Mouse (Mus musculus) megakaryocyte, embryonic 14.5 days (primary cell): Measurements from ENCODE around the gene Lemd2.

ENCODE experiments used
- FLI1 ChIP-seq: IDR thresholded peaks from 2 replicates; pipeline ENCODE4 v1.6.1; 2012; ENCODE audit warnings: low read length, inconsistent platforms, mixed read lengths
- GATA1 ChIP-seq: IDR thresholded peaks from 3 replicates; pipeline ENCODE4 v1.6.1; 2012; ENCODE audit warnings: mixed read lengths, low read length, inconsistent platforms, borderline replicate concordance

DNA sequence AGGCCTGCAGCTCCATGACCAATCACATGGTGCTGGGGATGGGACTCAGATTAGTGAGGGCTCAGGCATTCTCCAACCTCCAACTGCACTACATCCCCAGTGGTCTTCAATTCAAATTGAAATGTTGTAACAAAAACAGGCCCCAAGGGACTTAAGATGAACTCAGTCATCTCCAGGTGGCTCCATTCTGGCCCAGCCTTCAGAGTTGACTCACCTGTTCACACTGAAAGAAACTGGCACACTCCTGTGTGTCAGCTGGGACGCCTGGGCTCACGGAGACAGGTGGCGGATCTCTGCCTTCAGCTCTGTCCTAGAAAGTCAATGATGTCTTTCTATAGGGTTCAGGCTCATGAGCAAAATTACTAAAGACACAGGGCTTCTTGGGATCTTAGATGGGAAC lies 18.2 kb downstream of the Lemd2 start:
- no peak for TF ChIP-seq GATA1
- TF ChIP-seq FLI1, result no peak
